Mouse (Mus musculus) lung, adult 2 months (tissue): ENCODE data around the gene Ppp1r16b.

Experiments
- CTCF ChIP-seq: fragments of 200-500 bp; IDR thresholded peaks from 2 replicates; pipeline ENCODE4 v1.5.1; 2011; ENCODE audit warnings: mild to moderate bottlenecking, low read length, control low read depth; ENCODE audit not compliant: insufficient read depth
- POLR2A ChIP-seq: fragments of 200-500 bp; IDR thresholded peaks from 2 replicates; pipeline ENCODE4 v1.6.1; 2011; ENCODE audit warnings: low read depth, mild to moderate bottlenecking, control low read depth, low read length, borderline replicate concordance; ENCODE audit errors: extremely low read depth

DNA sequence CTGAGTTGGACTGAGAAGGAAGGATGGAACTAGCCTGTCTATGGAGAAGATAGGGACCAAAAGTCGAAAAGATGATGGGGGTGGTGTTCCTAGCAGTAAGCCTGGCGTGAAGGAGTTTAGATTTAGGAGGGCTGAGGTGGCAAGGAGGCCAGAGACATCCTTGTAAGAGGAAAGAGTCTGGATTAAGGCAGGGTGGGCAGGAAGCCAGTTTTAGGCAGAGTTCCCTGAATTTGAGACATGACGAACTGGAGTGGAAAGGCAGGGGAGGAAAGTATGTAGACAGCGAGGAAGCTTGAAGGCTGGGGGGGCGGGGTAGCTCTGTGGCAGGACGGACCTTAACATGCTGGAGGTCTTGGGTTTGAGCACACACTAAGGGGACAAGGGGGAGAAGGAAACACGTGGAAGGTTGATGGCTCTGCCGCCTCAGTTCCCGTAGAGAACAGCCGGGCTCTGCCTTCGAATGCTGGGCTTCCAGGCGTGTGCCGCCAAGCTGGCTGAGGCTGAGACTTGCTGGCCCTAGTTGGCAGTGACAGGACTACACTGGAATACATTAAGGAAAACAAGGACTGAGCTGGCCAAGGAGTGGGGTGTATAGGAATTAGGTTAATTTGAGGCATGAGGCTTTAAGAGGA, 105.0 kb downstream of the Ppp1r16b start:
- TF ChIP-seq CTCF, result no peak
- no peak for TF ChIP-seq POLR2A
